Mouse (Mus musculus): ENCODE data around the gene Ccdc61. TPM values are rescaled to one million over a fixed set of nuclear protein-coding genes. Genes with fewer than 3 reads are reported as not detected.
A peak's percentile ranks its signal among the peaks of the same experiment; 100 is the strongest.

The Ccdc61 gene
- 7.9 and 8.4 TPM in 2 replicates for polyA plus RNA-seq (2015; fragmentation: Nextera tagmentation; extraction: Ambion mirVana)

GRCm38 (mm10) chr7:18910241-18910831 lies at the start of gene Ccdc61:
Gene Ccdc61, minus strand, starts transcription at chr7:18910415.
- H3K4me1 ChIP-seq (ENCODE audit: control insufficient read depth, low read depth, low read length): peaks cover 15% of the 10 kb centered on the region
- WGBS (ENCODE audit: insufficient replicate concordance): under 1% methylated on average over 33 of the region's 33 CpGs
- no peaks in the 10 kb centered on the region for H3K36me3 ChIP-seq (ENCODE audit: control insufficient read depth, insufficient read depth)
- peak; percentile 99 for ATAC-seq (ENCODE audit: low read depth)
- peak within 1 kb of the TSS; percentile 80 for H3K4me2 ChIP-seq (ENCODE audit: low read depth, low read length)
- H3K9me3 ChIP-seq (replicated peaks; ENCODE audit: control insufficient read depth, low read length): no peaks in the 10 kb centered on the region
- 0 out of 2 replicates have a peak within 1 kb of the TSS, but pooled peaks have one; percentile 3 for H3K27ac ChIP-seq (ENCODE audit: low read length)
- peak within 1 kb of the TSS; percentile 74 for H3K4me3 ChIP-seq (ENCODE audit: low read depth, low read length)
- H3K27me3 ChIP-seq (ENCODE audit: control insufficient read depth, insufficient read depth, low read depth, low read length): no peaks in the 10 kb centered on the region
- H3K9ac ChIP-seq (ENCODE audit: low read depth, low read length): peak within 1 kb of the TSS; percentile 67

DNA sequence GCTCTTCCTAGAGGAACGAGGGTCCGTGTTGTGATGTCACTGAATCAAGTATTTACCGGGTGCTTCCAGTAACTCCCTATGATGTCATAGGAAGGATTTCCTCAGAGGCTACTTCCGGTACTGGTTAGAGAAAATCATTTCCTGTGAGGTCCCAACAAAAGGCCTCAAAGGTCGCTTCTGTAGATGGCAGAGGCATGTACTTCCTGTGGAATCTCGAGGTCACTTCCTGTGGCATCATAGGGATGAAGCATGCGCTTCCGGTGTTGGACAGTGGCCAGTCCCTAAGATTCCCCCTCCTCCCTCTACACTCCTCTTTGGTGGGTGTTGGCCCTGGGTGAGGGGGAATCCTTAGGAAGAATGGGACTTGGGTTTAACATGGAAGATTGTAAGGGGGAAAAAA lies 49.2 kb upstream of the Ccdc61 start:
- WGBS (ENCODE audit: insufficient replicate concordance): 16% methylated on average over 8 of the region's 8 CpGs
- Histone ChIP-seq H3K27me3 (ENCODE audit: control insufficient read depth, insufficient read depth, low read depth, low read length) (peaks cover 83% of the 10 kb centered on the region), H3K27ac (ENCODE audit: low read length) (no peak overlapping the region), H3K9ac (ENCODE audit: low read depth, low read length) (no peak overlapping the region), H3K4me1 (ENCODE audit: control insufficient read depth, low read depth, low read length) (no peaks in the 10 kb centered on the region; the same call in none of the 2 replicates), H3K36me3 (ENCODE audit: control insufficient read depth, insufficient read depth) (no peaks in the 10 kb centered on the region), H3K4me3 (ENCODE audit: low read depth, low read length) (no peak overlapping the region), H3K4me2 (ENCODE audit: low read depth, low read length) (no peak overlapping the region), H3K9me3 (replicated peaks; ENCODE audit: control insufficient read depth, low read length) (no peaks in the 10 kb centered on the region)
- ATAC-seq (ENCODE audit: low read depth): peak; percentile 12; the same call in 1 of the 2 replicates

DNA sequence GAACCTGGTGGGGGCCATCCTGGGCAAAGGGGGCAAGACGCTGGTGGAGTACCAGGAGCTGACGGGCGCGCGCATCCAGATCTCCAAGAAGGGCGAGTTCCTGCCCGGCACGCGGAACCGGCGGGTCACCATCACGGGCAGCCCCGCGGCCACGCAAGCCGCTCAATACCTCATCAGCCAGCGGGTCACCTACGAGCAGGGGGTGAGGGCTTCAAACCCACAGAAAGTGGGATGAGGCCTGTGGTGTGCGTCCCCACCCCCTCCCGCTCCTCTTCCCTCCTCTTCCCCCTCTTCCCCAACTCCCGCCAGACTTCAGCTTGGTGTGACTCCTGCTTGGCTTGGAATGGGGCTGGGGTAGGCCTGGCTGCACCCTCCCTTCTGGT lies 48.2 kb upstream of the Ccdc61 start:
- Histone ChIP-seq H3K4me2 (ENCODE audit: low read depth, low read length) (peak overlapping the region; percentile 67), H3K9me3 (replicated peaks; ENCODE audit: control insufficient read depth, low read length) (no peaks in the 10 kb centered on the region), H3K4me3 (ENCODE audit: low read depth, low read length) (peak overlapping the region; percentile 57), H3K9ac (ENCODE audit: low read depth, low read length) (peak overlapping the region; percentile 20; the same call in 1 of the 2 replicates), H3K27ac (ENCODE audit: low read length) (no peak overlapping the region), H3K4me1 (ENCODE audit: control insufficient read depth, low read depth, low read length) (no peaks in the 10 kb centered on the region; the same call in none of the 2 replicates), H3K27me3 (ENCODE audit: control insufficient read depth, insufficient read depth, low read depth, low read length) (peaks cover 72% of the 10 kb centered on the region), H3K36me3 (ENCODE audit: control insufficient read depth, insufficient read depth) (no peaks in the 10 kb centered on the region)
- WGBS (ENCODE audit: insufficient replicate concordance): under 1% methylated on average over 18 of the region's 21 CpGs
- no peak for ATAC-seq (ENCODE audit: low read depth)

DNA sequence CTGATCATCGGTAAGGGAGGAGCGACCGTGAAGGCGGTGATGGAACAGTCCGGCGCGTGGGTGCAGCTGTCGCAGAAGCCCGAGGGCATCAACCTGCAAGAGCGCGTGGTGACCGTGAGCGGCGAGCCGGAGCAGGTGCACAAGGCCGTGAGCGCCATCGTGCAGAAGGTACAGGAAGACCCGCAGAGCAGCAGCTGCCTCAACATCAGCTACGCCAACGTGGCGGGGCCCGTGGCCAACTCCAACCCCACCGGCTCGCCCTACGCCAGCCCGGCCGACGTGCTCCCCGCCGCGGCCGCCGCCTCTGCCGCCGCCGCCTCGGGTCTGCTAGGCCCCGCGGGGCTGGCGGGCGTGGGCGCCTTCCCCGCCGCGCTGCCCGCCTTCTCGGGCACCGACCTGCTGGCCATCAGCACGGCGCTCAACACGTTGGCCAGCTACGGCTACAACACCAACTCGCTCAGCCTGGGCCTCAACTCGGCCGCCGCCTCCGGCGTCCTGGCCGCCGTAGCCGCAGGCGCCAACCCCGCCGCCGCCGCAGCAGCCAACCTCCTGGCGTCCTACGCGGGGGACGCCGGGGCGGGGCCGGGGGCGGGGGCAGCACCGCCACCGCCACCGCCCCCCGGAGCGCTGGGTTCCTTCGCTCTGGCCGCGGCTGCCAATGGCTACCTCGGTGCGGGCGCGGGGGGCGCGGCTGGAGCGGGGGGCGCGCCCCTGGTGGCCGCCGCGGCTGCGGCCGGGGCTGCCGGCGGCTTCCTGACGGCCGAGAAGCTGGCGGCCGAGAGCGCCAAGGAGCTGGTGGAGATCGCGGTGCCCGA lies 47.6 kb upstream of the Ccdc61 start:
- ATAC-seq (ENCODE audit: low read depth): peak; percentile 84
- Histone ChIP-seq H3K36me3 (ENCODE audit: control insufficient read depth, insufficient read depth) (no peaks in the 10 kb centered on the region), H3K4me3 (ENCODE audit: low read depth, low read length) (peak overlapping the region; percentile 57), H3K9me3 (replicated peaks; ENCODE audit: control insufficient read depth, low read length) (no peaks in the 10 kb centered on the region), H3K27me3 (ENCODE audit: control insufficient read depth, insufficient read depth, low read depth, low read length) (peaks cover 66% of the 10 kb centered on the region), H3K4me2 (ENCODE audit: low read depth, low read length) (peak overlapping the region; percentile 67), H3K4me1 (ENCODE audit: control insufficient read depth, low read depth, low read length) (no peaks in the 10 kb centered on the region; the same call in none of the 2 replicates), H3K9ac (ENCODE audit: low read depth, low read length) (peak overlapping the region; percentile 24; the same call in 1 of the 2 replicates), H3K27ac (ENCODE audit: low read length) (no peak overlapping the region)
- under 1% methylated on average over 86 of the region's 107 CpGs for WGBS (ENCODE audit: insufficient replicate concordance)

DNA sequence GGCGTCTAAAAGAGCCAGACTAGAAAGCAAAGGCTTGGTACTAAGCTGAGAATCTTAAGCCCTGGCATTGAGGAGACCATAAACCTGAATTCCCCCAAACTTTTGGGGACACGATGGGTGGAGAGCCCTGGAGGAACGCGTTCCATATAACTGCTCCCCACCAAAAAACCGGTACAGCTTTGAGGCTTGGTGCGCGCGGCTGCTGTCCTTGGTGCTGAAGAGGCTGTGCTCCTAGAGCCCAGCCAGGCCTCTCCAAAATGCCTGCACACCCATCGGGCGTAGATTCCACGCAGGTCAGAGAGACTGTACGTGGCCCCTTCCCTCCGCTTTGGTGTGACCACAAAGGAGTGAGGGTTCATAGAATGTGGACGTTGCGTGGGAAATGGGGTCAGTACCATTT lies 41.2 kb upstream of the Ccdc61 start:
- peaks cover 10% of the 10 kb centered on the region for H3K27me3 ChIP-seq (ENCODE audit: control insufficient read depth, insufficient read depth, low read depth, low read length)
- no peaks in the 10 kb centered on the region for H3K4me1 ChIP-seq (ENCODE audit: control insufficient read depth, low read depth, low read length)
- H3K36me3 ChIP-seq (ENCODE audit: control insufficient read depth, insufficient read depth): no peaks in the 10 kb centered on the region
- WGBS (ENCODE audit: insufficient replicate concordance): 9% methylated on average over 15 of the region's 15 CpGs
- no peaks in the 10 kb centered on the region for H3K9me3 ChIP-seq (replicated peaks; ENCODE audit: control insufficient read depth, low read length)
- no peak overlapping the region for H3K27ac ChIP-seq (ENCODE audit: low read length)
- H3K4me2 ChIP-seq (ENCODE audit: low read depth, low read length): no peak overlapping the region
- no peak overlapping the region for H3K9ac ChIP-seq (ENCODE audit: low read depth, low read length)
- no peak overlapping the region for H3K4me3 ChIP-seq (ENCODE audit: low read depth, low read length)
- ATAC-seq (ENCODE audit: low read depth): no peak

GRCm38 (mm10) chr7:18950523-18951315 lies 40.5 kb upstream of the Ccdc61 start:
- no peak overlapping the region for H3K27ac ChIP-seq (ENCODE audit: low read length)
- 13% methylated on average over 18 of the region's 18 CpGs for WGBS (ENCODE audit: insufficient replicate concordance)
- no peaks in the 10 kb centered on the region for H3K36me3 ChIP-seq (ENCODE audit: control insufficient read depth, insufficient read depth)
- H3K9ac ChIP-seq (ENCODE audit: low read depth, low read length): no peak overlapping the region
- H3K27me3 ChIP-seq (ENCODE audit: control insufficient read depth, insufficient read depth, low read depth, low read length): peaks cover 7% of the 10 kb centered on the region; the same call in 1 of the 2 replicates
- H3K4me2 ChIP-seq (ENCODE audit: low read depth, low read length): no peak overlapping the region
- no peak overlapping the region for H3K4me3 ChIP-seq (ENCODE audit: low read depth, low read length)
- no peaks in the 10 kb centered on the region for H3K4me1 ChIP-seq (ENCODE audit: control insufficient read depth, low read depth, low read length)
- no peak for ATAC-seq (ENCODE audit: low read depth)
- H3K9me3 ChIP-seq (replicated peaks; ENCODE audit: control insufficient read depth, low read length): no peaks in the 10 kb centered on the region

DNA sequence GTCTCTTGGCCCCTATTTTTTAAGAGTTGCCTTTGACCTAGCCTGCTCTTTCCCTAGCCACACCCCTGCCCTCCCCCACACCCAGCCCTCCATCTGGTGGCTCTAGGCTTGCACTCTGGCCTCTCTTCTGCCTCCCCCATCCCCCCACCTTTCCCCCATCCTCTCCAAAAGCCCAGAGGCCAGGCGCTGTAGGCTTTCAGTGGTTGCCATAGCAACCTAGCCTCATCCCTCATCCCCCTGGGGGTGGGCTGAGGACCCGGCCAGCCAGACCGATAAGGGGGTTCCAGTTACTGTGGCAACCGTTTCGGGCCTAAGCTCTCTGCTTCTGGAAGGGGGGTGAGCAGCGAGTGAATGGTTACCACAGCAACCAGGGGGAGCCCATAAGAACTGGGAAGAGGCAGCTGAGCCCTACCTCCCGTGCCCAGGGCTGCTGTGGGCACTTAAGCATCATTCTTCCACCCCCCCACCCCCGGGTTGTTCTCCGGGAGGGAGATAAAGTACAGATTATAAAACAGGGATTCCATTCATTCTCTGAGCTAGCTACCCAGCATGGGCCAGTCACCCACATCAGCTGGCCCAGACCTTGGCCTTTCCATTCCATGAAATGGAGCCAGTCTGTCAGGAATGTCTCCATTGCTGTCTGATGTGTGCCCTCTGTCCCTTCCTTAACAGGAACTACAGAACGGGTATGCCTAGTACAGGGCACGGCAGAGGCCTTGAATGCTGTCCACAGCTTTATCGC lies 39.7 kb upstream of the Ccdc61 start:
- Histone ChIP-seq H3K27me3 (ENCODE audit: control insufficient read depth, insufficient read depth, low read depth, low read length) (peaks cover 7% of the 10 kb centered on the region; the same call in 1 of the 2 replicates), H3K4me2 (ENCODE audit: low read depth, low read length) (no peak overlapping the region), H3K4me1 (ENCODE audit: control insufficient read depth, low read depth, low read length) (no peaks in the 10 kb centered on the region), H3K36me3 (ENCODE audit: control insufficient read depth, insufficient read depth) (no peaks in the 10 kb centered on the region), H3K27ac (ENCODE audit: low read length) (no peak overlapping the region), H3K9ac (ENCODE audit: low read depth, low read length) (no peak overlapping the region), H3K9me3 (replicated peaks; ENCODE audit: control insufficient read depth, low read length) (no peaks in the 10 kb centered on the region), H3K4me3 (ENCODE audit: low read depth, low read length) (no peak overlapping the region)
- no peak for ATAC-seq (ENCODE audit: low read depth)
- WGBS (ENCODE audit: insufficient replicate concordance): 31% methylated on average over 12 of the region's 12 CpGs

DNA sequence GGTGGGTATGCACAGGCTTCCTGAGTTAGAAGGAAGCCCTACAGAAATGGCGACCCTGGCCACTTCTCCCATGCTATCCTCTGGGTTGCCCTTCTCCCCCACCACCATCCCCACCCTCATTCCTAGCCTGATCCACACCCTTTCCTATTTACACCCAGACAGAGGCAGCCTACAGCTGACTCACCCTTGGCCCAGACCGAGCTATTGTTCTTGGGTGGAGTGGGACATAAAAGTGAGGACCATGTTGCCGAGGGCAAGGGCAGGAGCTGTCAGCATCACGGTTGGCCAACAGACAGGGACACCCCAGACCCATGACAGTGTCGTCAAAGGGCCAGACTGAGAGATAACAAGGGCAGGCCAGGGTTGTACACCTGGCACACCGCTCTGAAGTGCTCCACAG lies 37.9 kb upstream of the Ccdc61 start:
- WGBS (ENCODE audit: insufficient replicate concordance): 47% methylated on average over 6 of the region's 6 CpGs
- Histone ChIP-seq H3K9ac (ENCODE audit: low read depth, low read length) (no peak overlapping the region), H3K4me3 (ENCODE audit: low read depth, low read length) (no peak overlapping the region), H3K4me1 (ENCODE audit: control insufficient read depth, low read depth, low read length) (no peaks in the 10 kb centered on the region), H3K4me2 (ENCODE audit: low read depth, low read length) (no peak overlapping the region), H3K27me3 (ENCODE audit: control insufficient read depth, insufficient read depth, low read depth, low read length) (peaks cover 7% of the 10 kb centered on the region; the same call in 1 of the 2 replicates), H3K27ac (ENCODE audit: low read length) (no peak overlapping the region), H3K36me3 (ENCODE audit: control insufficient read depth, insufficient read depth) (no peaks in the 10 kb centered on the region), H3K9me3 (replicated peaks; ENCODE audit: control insufficient read depth, low read length) (no peaks in the 10 kb centered on the region)
- ATAC-seq (ENCODE audit: low read depth): no peak
